Mouse (Mus musculus) gonadal fat pad, adult 2 months (tissue): Measurements from ENCODE around the gene Pex6. TPM values are rescaled to one million over a fixed set of nuclear protein-coding genes. Genes with fewer than 3 reads are reported as not detected.

Experiments
- DNase-seq: peaks from one replicate; pipeline ENCODE4 v3.0.0-alpha.2; 2012; ENCODE audit warnings: low read depth
- polyA plus RNA-seq: library from polyadenylated mRNA; depleted of rRNA; stranded (reverse); fragments of >200 nt; gene quantifications from 2 replicates; pipeline ENCODE4 v1.2.3, GENCODE M21; 2012; rRNA removed

Pex6 gene
- 39.0 and 42.4 TPM in 2 replicates for polyA plus RNA-seq

- no peak for DNase-seq
Observed at GRCm38 (mm10) chr17:46710959-46711597, at the start of gene Pex6. Gene Pex6, plus strand, starts transcription at chr17:46711463.

GRCm38 (mm10) chr17:46661981-46662380 lies 49.3 kb upstream of the Pex6 start:
- DNase-seq = no peak

- DNase-seq = no peak
Observed at GRCm38 (mm10) chr17:46662730-46663129, 48.5 kb upstream of the Pex6 start.

GRCm38 (mm10) chr17:46667712-46668111 lies 43.6 kb upstream of the Pex6 start:
- no peak for DNase-seq

GRCm38 (mm10) chr17:46669911-46670310 lies 41.4 kb upstream of the Pex6 start:
- DNase-seq = no peak

GRCm38 (mm10) chr17:46673850-46674529 lies 37.3 kb upstream of the Pex6 start, which contains the start of gene Rrp36:
Gene Rrp36, minus strand, starts transcription at chr17:46674352.
- DNase-seq = peak; percentile 50

- no peak for DNase-seq
Observed at GRCm38 (mm10) chr17:46674530-46675283, 36.6 kb upstream of the Pex6 start.

GRCm38 (mm10) chr17:46678416-46678815 lies 32.8 kb upstream of the Pex6 start, which contains the start of gene Mea1:
Gene Mea1, plus strand, starts transcription at chr17:46678793.
- no peak for DNase-seq

- DNase-seq = no peak
Observed at GRCm38 (mm10) chr17:46678911-46679310, 32.4 kb upstream of the Pex6 start.

- no peak for DNase-seq
Observed at GRCm38 (mm10) chr17:46679843-46680759, 31.2 kb upstream of the Pex6 start.

- peak; percentile 60 for DNase-seq
Observed at GRCm38 (mm10) chr17:46680760-46681373, 30.4 kb upstream of the Pex6 start, which contains the start of gene Klhdc3. Gene Klhdc3, minus strand, starts transcription at chr17:46680914.

GRCm38 (mm10) chr17:46681466-46682118 lies 29.7 kb upstream of the Pex6 start:
- no peak for DNase-seq

GRCm38 (mm10) chr17:46682654-46683389 lies 28.4 kb upstream of the Pex6 start:
- DNase-seq = no peak

GRCm38 (mm10) chr17:46685913-46686312 lies 25.4 kb upstream of the Pex6 start:
- no peak for DNase-seq

GRCm38 (mm10) chr17:46690665-46691064 lies 20.6 kb upstream of the Pex6 start:
- no peak for DNase-seq

GRCm38 (mm10) chr17:46691390-46691789 lies 19.9 kb upstream of the Pex6 start:
- no peak for DNase-seq

GRCm38 (mm10) chr17:46694517-46695063 lies 16.7 kb upstream of the Pex6 start:
- no peak for DNase-seq

GRCm38 (mm10) chr17:46698515-46698914 lies 12.7 kb upstream of the Pex6 start:
- no peak for DNase-seq

- no peak for DNase-seq
Observed at GRCm38 (mm10) chr17:46699245-46699644, 12.0 kb upstream of the Pex6 start.
